Mouse (Mus musculus): ENCODE data around the gene Tmem104. TPM values are rescaled to one million over a fixed set of nuclear protein-coding genes. Genes with fewer than 3 reads are reported as not detected.
A peak's percentile ranks its signal among the peaks of the same experiment; 100 is the strongest.

Gene Tmem104
- polyA plus RNA-seq, 1 experiment from 2014 or later: 9.7 TPM

DNA sequence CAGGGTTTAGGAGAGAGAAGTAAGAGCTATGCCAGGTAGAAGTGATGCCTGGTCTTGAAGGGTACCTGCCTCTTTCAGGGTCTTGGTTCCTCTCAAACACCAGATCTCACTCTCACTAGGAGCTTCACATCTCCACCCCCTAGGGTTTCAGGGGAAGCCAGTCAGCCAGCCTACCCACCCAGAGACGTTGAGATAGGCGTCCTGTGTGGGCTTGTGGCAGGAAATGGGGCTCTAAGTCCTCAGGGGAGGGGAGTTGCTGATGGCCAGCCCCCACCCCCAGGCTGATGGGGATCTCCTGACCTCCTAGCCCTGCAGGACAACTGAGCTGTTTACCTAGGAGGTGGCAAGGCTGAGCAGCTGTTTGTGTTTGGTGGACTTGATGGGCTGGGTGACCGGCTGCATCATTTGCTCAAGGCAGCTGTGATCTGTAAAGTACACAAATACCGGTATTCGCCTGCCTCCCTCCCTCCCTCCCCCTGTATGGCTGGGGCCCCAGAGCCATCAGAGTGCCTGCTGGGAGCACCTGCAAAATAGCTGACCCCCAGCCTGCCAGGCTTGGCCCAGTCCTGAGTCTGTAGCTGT, 32.1 kb upstream of the Tmem104 start:
- H3K4me3 ChIP-seq (replicated peaks; ENCODE audit: low read length): no peak overlapping the region
- no peak overlapping the region for H3K27ac ChIP-seq (ENCODE audit: low read length)
- WGBS: 4% methylated on average over 5 of the region's 5 CpGs
- ATAC-seq (ENCODE audit: insufficient read depth, low FRiP score): no peak
- H3K9me3 ChIP-seq (replicated peaks; ENCODE audit: control insufficient read depth, low read length): no peaks in the 10 kb centered on the region
- H3K27me3 ChIP-seq (ENCODE audit: control insufficient read depth, insufficient read depth, low read length): 0 out of 2 replicates have a peak, but pooled peaks cover 7% of the 10 kb centered on the region
- no peaks in the 10 kb centered on the region for H3K36me3 ChIP-seq (ENCODE audit: control insufficient read depth, insufficient read depth, low read length)
- no peak overlapping the region for H3K9ac ChIP-seq (ENCODE audit: low read length)
- H3K4me2 ChIP-seq (ENCODE audit: low read depth, low read length): no peak overlapping the region
- H3K4me1 ChIP-seq (ENCODE audit: control insufficient read depth, insufficient read depth, low read length): peaks cover 11% of the 10 kb centered on the region; the same call in 1 of the 2 replicates

DNA sequence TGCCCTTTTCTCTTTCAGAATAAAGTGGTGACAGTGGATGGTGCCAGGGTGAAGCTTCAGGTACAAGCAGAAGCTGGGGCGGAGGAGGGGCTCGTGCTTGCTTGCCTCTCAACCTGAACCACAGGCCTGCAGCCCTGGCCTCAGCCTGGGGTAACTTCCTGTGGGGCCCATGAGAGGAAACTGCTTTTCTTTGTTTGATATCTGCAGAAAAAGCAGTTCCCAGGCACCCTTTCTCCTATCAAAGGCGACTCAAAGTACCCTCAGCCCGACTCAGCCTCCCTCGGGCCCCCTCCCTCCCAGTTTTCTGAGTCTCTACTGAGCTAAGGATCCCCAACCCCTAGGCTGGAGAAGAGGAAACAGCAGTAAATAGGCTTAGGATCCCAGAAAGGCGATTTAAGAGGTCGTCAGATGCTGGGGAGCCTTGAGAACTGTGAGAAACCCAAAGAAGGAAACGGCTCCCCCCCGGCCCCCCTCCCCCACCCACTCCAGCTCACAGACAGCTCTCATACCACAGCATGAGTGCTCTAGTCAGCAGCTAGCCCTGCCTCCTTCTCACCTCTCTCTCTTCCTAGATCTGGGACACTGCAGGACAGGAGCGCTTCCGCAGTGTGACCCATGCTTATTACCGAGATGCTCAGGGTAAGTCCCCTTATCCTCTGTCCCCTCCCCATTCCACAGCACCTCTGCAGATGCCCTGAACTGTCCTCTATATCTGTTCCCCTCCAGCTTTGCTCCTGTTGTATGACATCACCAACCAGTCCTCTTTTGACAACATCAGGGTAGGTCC, 29.2 kb upstream of the Tmem104 start:
- Histone ChIP-seq H3K9ac (ENCODE audit: low read length) (peak overlapping the region; percentile 53), H3K27ac (ENCODE audit: low read length) (peak overlapping the region; percentile 34; the same call in 1 of the 2 replicates), H3K9me3 (replicated peaks; ENCODE audit: control insufficient read depth, low read length) (no peaks in the 10 kb centered on the region), H3K4me3 (replicated peaks; ENCODE audit: low read length) (no peak overlapping the region), H3K4me2 (ENCODE audit: low read depth, low read length) (no peak overlapping the region), H3K36me3 (ENCODE audit: control insufficient read depth, insufficient read depth, low read length) (no peaks in the 10 kb centered on the region), H3K4me1 (ENCODE audit: control insufficient read depth, insufficient read depth, low read length) (peaks cover 24% of the 10 kb centered on the region), H3K27me3 (ENCODE audit: control insufficient read depth, insufficient read depth, low read length) (0 out of 2 replicates have a peak, but pooled peaks cover 7% of the 10 kb centered on the region)
- no peak for ATAC-seq (ENCODE audit: insufficient read depth, low FRiP score)
- WGBS: 23% methylated on average over 12 of the region's 12 CpGs

DNA sequence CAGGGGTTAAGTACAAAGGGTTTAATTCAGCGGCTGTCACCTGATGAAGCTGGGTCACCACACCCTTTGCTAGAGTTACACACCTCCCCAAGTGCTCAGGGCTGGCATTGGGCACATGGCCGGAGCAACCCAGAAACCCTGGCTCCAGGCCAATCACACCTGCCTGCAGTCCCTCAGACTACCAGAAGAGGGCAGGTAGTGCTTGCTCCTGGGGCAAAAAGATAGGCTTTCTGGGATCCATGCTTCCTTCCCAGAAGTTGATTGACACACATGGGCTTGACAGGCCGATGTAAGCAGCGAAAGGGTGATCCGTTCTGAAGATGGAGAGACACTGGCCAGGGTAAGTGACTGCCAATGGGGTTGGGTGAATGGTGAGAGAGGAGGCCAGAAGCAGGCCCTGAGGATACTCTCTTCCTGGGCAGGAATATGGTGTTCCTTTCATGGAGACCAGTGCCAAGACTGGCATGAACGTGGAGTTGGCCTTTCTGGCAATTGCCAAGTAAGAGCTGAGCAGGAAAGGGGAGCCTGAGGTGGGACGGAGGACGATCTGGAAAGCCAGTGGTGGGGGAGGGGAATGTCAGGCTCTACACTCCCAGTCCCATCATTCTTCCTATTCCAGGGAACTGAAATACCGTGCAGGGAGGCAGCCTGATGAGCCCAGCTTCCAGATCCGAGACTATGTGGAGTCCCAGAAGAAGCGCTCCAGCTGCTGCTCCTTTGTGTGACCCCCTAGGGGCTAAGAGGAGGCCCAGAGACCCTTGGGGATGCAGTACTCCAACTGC, 27.1 kb upstream of the Tmem104 start:
- WGBS: 53% methylated on average over 11 of the region's 11 CpGs
- H3K9me3 ChIP-seq (replicated peaks; ENCODE audit: control insufficient read depth, low read length): no peaks in the 10 kb centered on the region
- no peak overlapping the region for H3K4me2 ChIP-seq (ENCODE audit: low read depth, low read length)
- H3K27ac ChIP-seq (ENCODE audit: low read length): no peak overlapping the region
- no peaks in the 10 kb centered on the region for H3K27me3 ChIP-seq (ENCODE audit: control insufficient read depth, insufficient read depth, low read length)
- H3K36me3 ChIP-seq (ENCODE audit: control insufficient read depth, insufficient read depth, low read length): no peaks in the 10 kb centered on the region
- peaks cover 39% of the 10 kb centered on the region for H3K4me1 ChIP-seq (ENCODE audit: control insufficient read depth, insufficient read depth, low read length)
- H3K9ac ChIP-seq (ENCODE audit: low read length): no peak overlapping the region
- no peak overlapping the region for H3K4me3 ChIP-seq (replicated peaks; ENCODE audit: low read length)
- no peak for ATAC-seq (ENCODE audit: insufficient read depth, low FRiP score)

DNA sequence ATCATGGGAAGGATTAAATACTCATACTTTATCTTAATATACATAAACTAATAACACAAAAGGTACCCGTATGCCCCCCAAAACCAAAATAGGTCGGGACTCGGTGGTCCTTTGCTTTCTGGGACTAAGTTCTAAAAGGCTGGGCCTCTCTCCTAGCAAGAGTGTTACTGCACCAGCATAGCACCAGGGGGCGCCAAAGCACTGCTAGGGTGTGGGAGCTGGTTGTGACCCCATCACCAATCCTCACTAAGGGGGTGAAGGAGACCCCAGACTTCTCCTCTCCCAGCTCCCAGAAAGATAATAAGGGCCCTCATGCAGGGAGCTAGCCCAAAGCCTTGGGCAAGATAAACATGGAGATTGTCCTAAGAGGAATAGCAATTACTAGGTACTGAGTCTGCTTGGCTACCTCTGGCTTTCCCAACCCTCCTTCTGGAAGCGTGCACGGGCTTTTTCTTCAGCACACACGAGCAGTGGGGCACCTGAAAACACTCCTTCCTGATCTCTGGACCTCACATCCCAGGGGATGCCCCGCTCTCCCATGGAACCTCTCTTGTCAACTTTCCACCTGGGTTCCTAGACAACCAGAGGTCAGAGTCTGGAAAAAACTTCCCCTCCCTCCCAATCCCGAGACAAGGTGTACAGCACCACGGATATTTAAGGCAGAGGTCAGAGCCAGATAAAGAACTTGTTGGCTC, 26.3 kb upstream of the Tmem104 start:
- no peaks in the 10 kb centered on the region for H3K27me3 ChIP-seq (ENCODE audit: control insufficient read depth, insufficient read depth, low read length)
- H3K9me3 ChIP-seq (replicated peaks; ENCODE audit: control insufficient read depth, low read length): no peaks in the 10 kb centered on the region
- WGBS: 29% methylated on average over 10 of the region's 10 CpGs
- ATAC-seq (ENCODE audit: insufficient read depth, low FRiP score): no peak
- H3K4me2 ChIP-seq (ENCODE audit: low read depth, low read length): no peak overlapping the region
- H3K36me3 ChIP-seq (ENCODE audit: control insufficient read depth, insufficient read depth, low read length): no peaks in the 10 kb centered on the region
- peak overlapping the region; percentile 57; the same call in 1 of the 2 replicates for H3K27ac ChIP-seq (ENCODE audit: low read length)
- H3K9ac ChIP-seq (ENCODE audit: low read length): no peak overlapping the region
- H3K4me1 ChIP-seq (ENCODE audit: control insufficient read depth, insufficient read depth, low read length): peaks cover 39% of the 10 kb centered on the region
- H3K4me3 ChIP-seq (replicated peaks; ENCODE audit: low read length): no peak overlapping the region

DNA sequence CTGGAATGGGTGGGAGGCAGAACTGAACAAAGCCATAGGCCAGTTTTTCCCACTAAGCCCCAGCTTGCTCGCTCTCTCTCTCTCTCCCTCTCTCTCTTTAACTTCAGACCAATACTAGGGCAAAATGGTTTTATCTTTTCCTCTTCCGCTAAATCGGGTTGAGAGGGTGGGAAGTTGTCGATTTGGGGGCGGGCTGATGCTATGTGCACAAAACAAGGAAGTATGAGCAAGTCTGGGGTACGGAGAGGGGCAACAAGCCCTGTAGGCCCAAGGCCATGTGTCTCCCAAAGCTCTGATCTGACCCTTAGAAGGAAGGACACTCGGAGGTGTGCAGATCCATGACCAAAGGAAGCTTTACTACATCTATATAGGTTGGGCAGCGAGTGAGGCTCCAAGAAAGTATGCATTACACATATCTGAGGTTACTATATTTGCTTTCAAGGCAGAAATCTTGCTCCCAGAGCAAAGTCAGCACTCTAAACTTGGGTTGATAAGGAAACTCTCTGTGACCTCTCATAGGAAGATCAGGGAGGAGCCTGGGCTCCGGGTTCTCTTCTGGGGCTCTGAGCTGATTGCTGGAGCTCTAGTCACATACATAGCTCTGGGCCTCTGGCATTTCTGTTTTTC, 25.6 kb upstream of the Tmem104 start:
- Histone ChIP-seq H3K9me3 (replicated peaks; ENCODE audit: control insufficient read depth, low read length) (no peaks in the 10 kb centered on the region), H3K36me3 (ENCODE audit: control insufficient read depth, insufficient read depth, low read length) (no peaks in the 10 kb centered on the region), H3K27ac (ENCODE audit: low read length) (peak overlapping the region; percentile 57), H3K9ac (ENCODE audit: low read length) (peak overlapping the region; percentile 17; the same call in 1 of the 2 replicates), H3K4me3 (replicated peaks; ENCODE audit: low read length) (no peak overlapping the region), H3K4me1 (ENCODE audit: control insufficient read depth, insufficient read depth, low read length) (peaks cover 39% of the 10 kb centered on the region), H3K27me3 (ENCODE audit: control insufficient read depth, insufficient read depth, low read length) (no peaks in the 10 kb centered on the region), H3K4me2 (ENCODE audit: low read depth, low read length) (no peak overlapping the region)
- WGBS: 51% methylated on average over 9 of the region's 9 CpGs
- ATAC-seq (ENCODE audit: insufficient read depth, low FRiP score): no peak

DNA sequence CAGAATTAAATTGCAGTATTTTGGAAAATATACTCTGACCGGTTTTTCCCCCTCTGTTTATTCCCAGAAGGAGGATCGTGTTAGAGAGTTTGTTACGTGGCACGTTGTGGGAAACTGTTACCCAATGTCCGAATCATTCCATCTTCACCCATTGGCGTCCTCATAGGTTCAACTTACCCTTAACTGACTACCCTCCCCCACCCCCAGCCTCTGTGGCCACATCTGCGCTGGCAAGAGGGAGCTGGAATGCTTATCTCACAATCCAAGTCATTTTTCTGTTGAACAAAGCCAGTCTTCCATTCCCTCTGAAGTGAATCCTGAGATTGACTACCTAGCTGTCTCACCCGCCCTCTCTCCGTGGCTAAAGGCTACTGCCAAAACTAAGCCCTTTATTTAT, 25.1 kb upstream of the Tmem104 start:
- ATAC-seq (ENCODE audit: insufficient read depth, low FRiP score): no peak
- H3K27ac ChIP-seq (ENCODE audit: low read length): peak overlapping the region; percentile 57
- no peaks in the 10 kb centered on the region for H3K9me3 ChIP-seq (replicated peaks; ENCODE audit: control insufficient read depth, low read length)
- 21% methylated on average over 9 of the region's 9 CpGs for WGBS
- peak overlapping the region; percentile 91 for H3K4me2 ChIP-seq (ENCODE audit: low read depth, low read length)
- peak overlapping the region; percentile 17 for H3K9ac ChIP-seq (ENCODE audit: low read length)
- H3K36me3 ChIP-seq (ENCODE audit: control insufficient read depth, insufficient read depth, low read length): no peaks in the 10 kb centered on the region
- H3K4me1 ChIP-seq (ENCODE audit: control insufficient read depth, insufficient read depth, low read length): peaks cover 39% of the 10 kb centered on the region
- H3K27me3 ChIP-seq (ENCODE audit: control insufficient read depth, insufficient read depth, low read length): no peaks in the 10 kb centered on the region
- peak overlapping the region; percentile 82 for H3K4me3 ChIP-seq (replicated peaks; ENCODE audit: low read length)

DNA sequence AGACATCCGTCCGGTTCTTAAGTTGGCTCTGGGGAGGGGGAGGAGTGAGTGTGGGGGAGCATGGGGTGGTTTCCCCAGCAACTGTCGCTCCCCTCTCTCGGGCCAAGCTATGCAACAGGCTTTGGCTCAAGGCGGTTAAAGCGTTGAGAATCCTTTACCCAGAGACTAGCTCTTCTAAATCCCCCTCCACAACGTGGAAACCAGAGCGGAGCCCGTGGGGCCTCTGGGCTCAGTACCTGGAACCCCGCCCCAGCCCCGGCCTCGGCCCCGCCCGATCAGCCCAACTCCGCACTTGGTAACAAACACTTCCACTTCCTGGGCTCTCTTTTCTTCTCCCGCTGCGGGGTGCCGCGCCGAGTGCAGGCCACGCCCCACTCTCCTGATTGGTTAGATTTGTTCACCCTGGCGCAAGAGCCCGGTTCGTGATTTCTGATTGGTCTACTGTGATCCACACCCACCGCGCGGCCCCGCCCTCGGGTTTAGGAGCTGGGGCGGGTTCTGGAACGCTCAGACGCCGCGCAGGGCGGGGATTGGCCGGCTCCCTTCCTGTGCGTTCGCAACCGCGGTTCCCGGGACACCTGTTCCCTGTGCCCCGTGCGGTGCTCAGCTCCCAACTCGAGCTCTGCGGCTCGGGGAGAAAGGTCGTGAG, 24.3 kb upstream of the Tmem104 start, which contains the start of gene Slc9a3r1:
TSS of gene Slc9a3r1 (plus strand) at position 510 of the 649 bp plus-strand sequence.
- Histone ChIP-seq H3K9me3 (replicated peaks; ENCODE audit: control insufficient read depth, low read length) (no peaks in the 10 kb centered on the region), H3K27me3 (ENCODE audit: control insufficient read depth, insufficient read depth, low read length) (no peaks in the 10 kb centered on the region), H3K4me1 (ENCODE audit: control insufficient read depth, insufficient read depth, low read length) (peaks cover 35% of the 10 kb centered on the region), H3K4me3 (replicated peaks; ENCODE audit: low read length) (peak within 1 kb of the TSS; percentile 82), H3K36me3 (ENCODE audit: control insufficient read depth, insufficient read depth, low read length) (no peaks in the 10 kb centered on the region), H3K27ac (ENCODE audit: low read length) (peak within 1 kb of the TSS; percentile 74), H3K4me2 (ENCODE audit: low read depth, low read length) (peak within 1 kb of the TSS; percentile 91), H3K9ac (ENCODE audit: low read length) (peak within 1 kb of the TSS; percentile 82)
- ATAC-seq (ENCODE audit: insufficient read depth, low FRiP score): peak; percentile 97
- under 1% methylated on average over 47 of the region's 47 CpGs for WGBS

DNA sequence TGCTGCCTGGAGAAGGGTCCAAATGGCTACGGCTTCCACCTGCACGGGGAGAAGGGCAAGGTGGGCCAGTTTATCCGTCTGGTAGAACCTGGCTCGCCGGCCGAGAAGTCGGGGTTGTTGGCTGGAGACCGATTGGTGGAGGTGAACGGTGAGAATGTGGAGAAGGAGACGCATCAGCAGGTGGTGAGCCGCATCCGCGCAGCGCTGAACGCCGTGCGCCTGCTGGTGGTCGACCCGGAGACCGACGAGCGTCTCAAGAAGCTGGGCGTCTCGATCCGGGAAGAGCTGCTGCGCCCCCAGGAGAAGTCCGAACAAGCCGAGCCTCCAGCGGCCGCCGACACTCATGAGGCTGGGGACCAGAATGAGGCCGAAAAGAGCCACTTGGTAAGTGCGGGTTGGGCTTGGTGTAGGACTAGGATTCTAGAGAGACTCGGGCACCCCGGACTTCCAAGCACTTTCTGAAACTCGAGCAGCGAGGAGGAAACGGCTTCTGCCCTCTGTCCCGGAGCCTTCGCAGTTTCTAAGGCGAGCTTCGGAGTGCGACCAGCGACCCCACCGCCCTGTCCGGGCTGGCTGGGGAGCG, 23.6 kb upstream of the Tmem104 start:
- Histone ChIP-seq H3K4me1 (ENCODE audit: control insufficient read depth, insufficient read depth, low read length) (peaks cover 28% of the 10 kb centered on the region), H3K9ac (ENCODE audit: low read length) (peak overlapping the region; percentile 82), H3K27ac (ENCODE audit: low read length) (peak overlapping the region; percentile 74), H3K4me2 (ENCODE audit: low read depth, low read length) (peak overlapping the region; percentile 91), H3K27me3 (ENCODE audit: control insufficient read depth, insufficient read depth, low read length) (no peaks in the 10 kb centered on the region), H3K4me3 (replicated peaks; ENCODE audit: low read length) (peak overlapping the region; percentile 82), H3K9me3 (replicated peaks; ENCODE audit: control insufficient read depth, low read length) (no peaks in the 10 kb centered on the region), H3K36me3 (ENCODE audit: control insufficient read depth, insufficient read depth, low read length) (no peaks in the 10 kb centered on the region)
- WGBS: 0% methylated on average over 47 of the region's 47 CpGs
- ATAC-seq (ENCODE audit: insufficient read depth, low FRiP score): peak; percentile 2; the same call in 1 of the 2 replicates

Data from stomach, embryonic 16.5 days (tissue).